Mouse (Mus musculus) lung, adult 2 months (tissue): ENCODE data around the gene Pde4b.

Experiments used
- CTCF ChIP-seq: fragments of 200-500 bp; IDR thresholded peaks from 2 replicates; pipeline ENCODE4 v1.5.1; 2011; ENCODE audit warnings: mild to moderate bottlenecking, low read length, control low read depth; ENCODE audit not compliant: insufficient read depth
- POLR2A ChIP-seq: fragments of 200-500 bp; IDR thresholded peaks from 2 replicates; pipeline ENCODE4 v1.6.1; 2011; ENCODE audit warnings: low read depth, mild to moderate bottlenecking, control low read depth, low read length, borderline replicate concordance; ENCODE audit errors: extremely low read depth

GRCm38 (mm10) chr4:102368105-102368735, 280.9 kb downstream of the Pde4b start:
- TF ChIP-seq CTCF (no peak), POLR2A (no peak)
